Mouse (Mus musculus) G1E (cell line): ENCODE measurements around the gene Lrrc4c.

Experiments used
- CTCF ChIP-seq: IDR thresholded peaks from 2 replicates; pipeline ENCODE4 v1.5.1; 2012; ENCODE audit warnings: low read depth, low read length, inconsistent platforms, mixed read lengths
- GATA2 ChIP-seq: IDR thresholded peaks from 2 replicates; pipeline ENCODE4 v1.6.1; 2012; ENCODE audit warnings: low read depth, low read length, inconsistent platforms, borderline replicate concordance

- TF ChIP-seq GATA2 (no peak), CTCF (no peak)
Observed at GRCm38 (mm10) chr2:97045628-97046027, 727.7 kb downstream of the Lrrc4c start.
